Mouse (Mus musculus): ENCODE data around the gene Rps6kl1.

DNA sequence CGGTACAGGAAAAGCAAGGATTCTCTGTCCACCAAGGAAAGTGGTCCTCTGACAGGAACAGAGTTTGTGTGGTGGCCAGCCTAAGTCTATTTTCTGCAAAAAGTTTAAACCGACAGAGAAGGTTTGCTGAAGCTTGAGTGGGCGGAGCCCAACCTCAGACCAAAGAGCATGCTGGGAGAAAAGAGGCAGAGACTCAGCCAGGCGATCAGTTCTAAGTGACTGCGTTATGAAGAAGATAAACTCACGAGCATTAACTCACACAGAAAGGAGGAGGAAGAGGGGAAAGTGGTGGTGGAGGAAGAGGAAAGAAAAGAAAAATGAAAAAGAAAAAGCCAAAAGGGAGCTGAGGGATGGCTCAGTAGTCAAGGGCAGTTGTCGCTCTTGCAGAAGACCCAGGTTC is 39.2 kb upstream of the Rps6kl1 start:
- TF ChIP-seq TBP (conservative IDR thresholded peaks at IDR 0.05; ENCODE audit: low read depth, low read length) = no peak
- TF ChIP-seq CTCF (conservative IDR thresholded peaks at IDR 0.05 in 1 of 2, IDR thresholded peaks at IDR 0.05 in 1 of 2; ENCODE audit: low read depth in 2 of 2, low read length in 2 of 2) = no peak
- TF ChIP-seq POLR2A (IDR thresholded peaks at IDR 0.05; ENCODE audit: low read depth, low read length) = no peak
- no peak for TF ChIP-seq SMC3 (IDR thresholded peaks at IDR 0.05; ENCODE audit: low read depth, low read length)
- no peak for TF ChIP-seq CHD2 (IDR thresholded peaks at IDR 0.05; ENCODE audit: low read length)
- no peak for TF ChIP-seq TCF12 (IDR thresholded peaks at IDR 0.05; ENCODE audit: low read depth, low read length)
- TF ChIP-seq USF1 (IDR thresholded peaks at IDR 0.05; ENCODE audit: low read depth, low read length) = no peak
- TF ChIP-seq ZNF384 (IDR thresholded peaks at IDR 0.05; ENCODE audit: low read depth, low read length) = no peak
- no peak for TF ChIP-seq BHLHE40 (IDR thresholded peaks at IDR 0.05; ENCODE audit: low read depth, low read length)
- no peak for TF ChIP-seq RAD21 (IDR thresholded peaks at IDR 0.05; ENCODE audit: low read depth, low read length)
